Mouse (Mus musculus) spleen, postnatal 36 days (tissue): ENCODE data around the gene Nhlrc4.

Experiments
- DNase-seq, 2 experiments: peaks; one replicate each; pipeline ENCODE4 v3.0.0; 2022; ENCODE audit warnings: low spot score in 2 of 2, mixed read lengths in 1 of 2

The Nhlrc4 gene

GRCm38 (mm10) chr17:25925348-25925747 is 19.4 kb downstream of the Nhlrc4 start:
- DNase-seq = no peak

- no peak for DNase-seq
Observed at GRCm38 (mm10) chr17:25922120-25922519, 22.6 kb downstream of the Nhlrc4 start.

- DNase-seq = peak; percentile 100
Observed at GRCm38 (mm10) chr17:25919786-25920642, 24.7 kb downstream of the Nhlrc4 start.

- no peak for DNase-seq
Observed at GRCm38 (mm10) chr17:25919144-25919785, 25.5 kb downstream of the Nhlrc4 start, which contains the start of gene Rab40c. Gene Rab40c (minus strand): TSS chr17:25919727.

GRCm38 (mm10) chr17:25918037-25918750 is 26.6 kb downstream of the Nhlrc4 start:
- DNase-seq = no peak

- no peak for DNase-seq
Observed at GRCm38 (mm10) chr17:25916931-25917647, 27.7 kb downstream of the Nhlrc4 start.

GRCm38 (mm10) chr17:25914295-25914694 is 30.5 kb downstream of the Nhlrc4 start:
- DNase-seq = no peak

GRCm38 (mm10) chr17:25913877-25914275 is 30.9 kb downstream of the Nhlrc4 start:
- no peak for DNase-seq

GRCm38 (mm10) chr17:25913186-25913876 is 31.4 kb downstream of the Nhlrc4 start:
- no peak for DNase-seq

GRCm38 (mm10) chr17:25911816-25912215 is 32.9 kb downstream of the Nhlrc4 start:
- DNase-seq = no peak

GRCm38 (mm10) chr17:25907640-25908039 is 37.1 kb downstream of the Nhlrc4 start:
- no peak for DNase-seq

GRCm38 (mm10) chr17:25903061-25903460 is 41.7 kb downstream of the Nhlrc4 start:
- DNase-seq = peak; percentile 57 to 60

GRCm38 (mm10) chr17:25900193-25900592 is 44.6 kb downstream of the Nhlrc4 start:
- no peak for DNase-seq

GRCm38 (mm10) chr17:25895891-25896290 is 48.9 kb downstream of the Nhlrc4 start:
- DNase-seq = no peak

GRCm38 (mm10) chr17:25895415-25895814 is 49.3 kb downstream of the Nhlrc4 start:
- no peak for DNase-seq

- peak; percentile 70 to 71 for DNase-seq
Observed at GRCm38 (mm10) chr17:25893975-25894617, 50.7 kb downstream of the Nhlrc4 start.
